Mouse (Mus musculus) layer of hippocampus, adult 9-10 months (tissue): Measurements from ENCODE around the gene Chd3.

Experiments used
- DNase-seq: peaks from one replicate; pipeline ENCODE4 v3.0.0; 2022; ENCODE audit warnings: low spot score

Chd3 gene

DNA sequence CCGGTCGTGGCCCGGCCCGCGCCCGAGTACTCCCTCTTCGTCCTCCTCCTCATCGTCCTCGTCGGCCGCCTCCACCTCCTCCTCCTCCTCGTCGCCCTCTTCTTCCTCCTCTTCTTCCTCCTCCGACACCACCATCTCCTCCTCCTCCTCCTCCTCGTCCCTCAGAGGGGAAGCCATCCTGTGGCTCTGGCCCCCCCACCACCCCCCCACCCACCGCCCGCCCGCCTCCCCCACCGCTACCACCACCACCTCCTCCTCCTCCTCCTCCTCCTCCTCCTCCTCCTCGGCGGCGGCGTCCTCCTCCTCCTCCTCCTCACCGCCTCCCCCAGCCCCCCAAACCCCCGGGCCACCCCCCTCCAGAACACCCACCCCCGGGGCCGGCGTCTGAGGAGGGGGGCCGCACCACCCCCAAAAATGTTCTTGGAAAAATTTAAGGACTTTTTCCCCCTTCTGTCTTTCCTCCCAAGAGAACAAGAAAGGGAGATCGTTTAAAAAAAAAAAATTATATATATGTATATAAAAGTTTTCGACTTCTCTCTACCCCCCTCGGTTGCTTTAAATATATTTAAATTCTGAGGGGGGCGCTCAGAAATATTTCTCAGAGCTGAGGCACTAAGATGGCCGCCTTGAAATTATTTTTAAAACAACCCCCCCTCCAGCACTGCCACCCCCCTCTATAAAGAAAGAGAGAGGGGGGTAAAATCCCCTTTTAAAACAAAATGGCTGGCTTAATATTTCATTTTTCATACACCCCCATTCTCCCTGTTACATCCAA, at the start of gene Chd3:
Gene Chd3, minus strand, starts transcription at position 192 of the 775 bp plus-strand sequence.
- no peak for DNase-seq

DNA sequence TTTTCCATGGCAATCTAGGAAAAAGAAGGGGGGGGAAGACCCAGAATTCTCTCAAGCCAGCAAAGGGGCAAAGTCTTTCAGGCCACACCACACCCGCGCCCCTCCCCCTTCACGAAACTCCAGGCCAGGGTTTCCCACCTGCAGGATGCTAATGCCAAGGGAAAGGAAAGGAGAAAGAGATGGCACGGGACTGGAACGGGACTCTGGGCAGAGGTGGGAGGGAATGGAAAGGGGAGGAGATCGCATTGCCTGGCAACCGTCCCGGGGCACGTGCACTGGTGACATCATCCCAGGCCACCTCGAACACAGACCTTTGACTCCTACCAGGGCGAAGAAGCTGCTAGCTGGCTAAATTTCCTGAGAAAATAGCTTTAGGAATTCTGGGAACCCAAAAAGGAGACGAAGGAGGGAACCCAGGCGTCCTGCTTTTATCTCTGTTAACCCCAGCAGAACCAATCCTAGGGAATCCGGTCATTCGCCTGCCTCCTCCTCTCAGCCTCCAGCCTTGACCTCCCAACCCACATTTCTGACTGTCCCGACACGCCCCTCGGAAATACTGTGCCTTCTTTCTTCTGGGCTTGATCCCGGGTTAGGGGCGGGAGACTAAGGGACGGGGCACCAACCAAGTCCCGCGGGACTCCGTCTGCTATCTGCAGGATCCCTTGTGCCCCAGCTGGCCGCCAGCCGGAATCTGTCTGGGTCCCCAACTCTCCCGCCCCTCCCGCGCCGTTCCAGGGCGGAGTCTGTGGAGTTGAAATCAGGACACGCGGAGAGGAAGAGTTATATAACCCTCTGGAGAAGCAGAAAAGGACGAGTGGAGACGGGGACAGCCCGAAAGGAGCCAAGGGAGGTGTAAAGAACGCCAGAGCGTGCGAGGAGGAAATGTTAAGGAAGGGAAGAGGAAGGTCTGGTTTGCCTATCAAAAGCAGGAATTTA, 48.5 kb upstream of the Chd3 start:
- peak; percentile 65 for DNase-seq

DNA sequence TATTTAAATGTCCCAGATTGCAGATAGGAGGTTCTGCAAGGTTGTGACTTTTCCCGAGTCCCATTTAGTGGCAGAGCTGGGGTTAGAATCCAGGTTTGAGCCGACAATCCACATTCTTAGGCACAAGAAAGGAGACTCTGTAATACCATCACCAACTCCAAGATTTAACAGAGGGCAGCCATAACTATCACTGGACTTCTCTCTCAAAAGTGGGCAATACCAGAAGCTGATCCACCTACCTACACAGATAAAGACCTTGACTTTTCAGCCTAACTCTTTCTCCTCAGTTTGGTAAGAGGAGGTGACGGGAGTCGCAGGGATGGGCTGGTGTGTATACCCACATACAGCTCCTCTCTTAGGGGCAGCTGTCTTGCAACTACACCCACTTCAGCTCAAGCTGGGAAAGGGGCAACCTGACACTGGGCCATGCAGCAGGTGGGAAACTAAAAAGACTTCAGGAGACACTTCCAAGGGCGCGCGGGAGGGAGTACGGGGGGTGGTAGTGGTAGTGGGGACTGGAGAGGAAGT, 47.8 kb upstream of the Chd3 start:
- DNase-seq, result no peak

- DNase-seq, result no peak
Measured at GRCm38 (mm10) chr11:69416509-69416908, 47.3 kb upstream of the Chd3 start.

DNA sequence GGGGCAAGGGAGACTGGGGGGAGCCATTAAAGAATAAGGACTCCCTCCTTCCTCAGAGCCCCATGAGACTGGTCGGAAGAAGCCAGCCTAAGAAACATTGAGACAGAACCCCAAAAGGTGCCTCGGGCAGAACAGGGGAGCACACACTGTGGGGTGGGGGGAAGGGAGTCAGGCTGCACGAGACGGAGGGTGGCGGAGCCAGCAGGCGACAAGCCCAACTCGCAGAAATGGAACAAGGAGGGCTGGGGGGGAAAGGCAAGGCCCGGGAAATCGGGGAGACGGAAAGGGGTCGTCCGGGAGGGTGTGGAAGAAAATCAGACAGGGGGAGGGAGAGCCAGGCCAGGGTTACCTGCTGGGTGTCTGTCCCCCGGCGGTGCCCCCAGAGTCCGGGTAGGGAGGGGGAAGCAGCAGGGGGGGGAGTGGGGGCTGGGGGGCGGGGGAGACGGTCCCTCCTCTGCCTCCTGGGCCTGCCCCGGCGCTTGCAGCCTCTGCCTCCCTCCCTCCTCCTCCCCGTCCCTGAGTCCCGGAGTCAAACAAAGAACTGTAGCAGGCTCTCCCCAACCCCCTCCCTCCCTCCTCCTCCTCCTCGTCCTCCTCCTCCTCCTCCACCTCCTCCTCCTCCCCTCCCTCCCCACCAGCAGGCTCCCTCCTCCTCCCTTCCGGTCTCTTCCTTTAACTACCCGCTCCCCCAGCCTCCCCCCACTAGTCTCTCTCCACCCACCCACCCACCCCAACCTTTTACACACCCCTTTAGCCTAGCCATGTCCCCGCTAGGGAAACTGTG, 46.7 kb upstream of the Chd3 start:
- DNase-seq, result no peak

DNA sequence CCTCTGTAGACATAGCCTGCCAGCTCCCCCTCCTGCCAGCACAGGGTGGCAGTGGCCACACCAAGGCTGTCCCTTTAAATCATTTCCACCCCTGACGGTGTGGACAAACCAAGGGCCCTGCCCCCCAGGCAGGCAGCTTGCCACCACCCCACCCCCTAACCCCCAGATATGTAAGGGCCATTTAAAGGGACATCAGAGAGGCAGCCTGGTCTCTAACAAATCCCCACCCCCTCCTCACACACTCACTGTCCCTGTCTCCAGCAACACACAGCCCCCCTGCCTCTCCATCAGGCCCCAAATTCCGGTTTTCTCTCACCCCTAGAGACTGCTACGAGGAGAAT, 46.1 kb upstream of the Chd3 start:
- no peak for DNase-seq

GRCm38 (mm10) chr11:69414421-69415326, 45.5 kb upstream of the Chd3 start:
- no peak for DNase-seq

GRCm38 (mm10) chr11:69413221-69414181, 44.3 kb upstream of the Chd3 start, which contains the start of gene Kdm6b:
Gene Kdm6b, minus strand, starts transcription at chr11:69413675.
- no peak for DNase-seq

DNA sequence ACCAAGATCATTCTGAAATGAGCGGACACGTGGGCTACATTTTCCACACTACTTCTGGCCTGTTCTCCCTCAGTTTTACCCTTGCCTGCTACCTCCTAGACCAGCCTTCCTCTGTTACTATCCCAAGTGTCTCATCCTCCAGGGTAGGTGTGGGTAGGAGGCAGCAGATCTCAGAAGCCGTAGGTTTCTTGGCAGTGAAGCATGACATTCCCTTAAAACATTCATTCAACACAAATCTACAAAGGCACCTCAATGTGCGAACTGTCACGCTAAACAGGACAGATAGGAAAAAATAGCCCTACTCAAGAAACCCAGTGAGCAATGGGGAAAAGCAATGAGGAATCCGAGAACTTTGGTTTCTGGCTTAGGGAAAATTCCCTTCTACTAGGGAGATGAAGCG, 43.3 kb upstream of the Chd3 start:
- DNase-seq, result no peak

GRCm38 (mm10) chr11:69411538-69412203, 42.5 kb upstream of the Chd3 start:
- DNase-seq, result no peak

DNA sequence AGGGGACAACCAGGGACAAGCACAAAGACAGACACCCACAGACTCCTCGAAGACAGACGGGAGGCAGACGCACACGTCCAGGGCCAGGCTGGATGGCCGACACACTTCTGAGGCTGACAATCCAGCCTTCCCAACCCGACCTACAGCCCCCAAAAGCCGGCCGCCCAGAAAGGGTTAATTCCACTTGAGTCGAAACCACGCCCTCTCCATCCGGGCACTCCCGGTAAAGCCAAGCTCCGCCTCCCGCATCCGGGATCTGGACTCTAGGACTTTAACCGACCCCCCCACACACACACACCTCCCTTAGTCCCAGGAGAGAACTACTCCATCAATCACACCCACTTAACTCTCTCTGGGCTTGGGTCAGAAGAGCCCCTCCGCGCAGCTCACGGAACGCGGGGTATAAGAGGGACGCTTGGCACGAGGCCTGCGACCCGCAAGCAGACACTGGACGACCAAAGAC, 41.9 kb upstream of the Chd3 start:
- peak; percentile 86 for DNase-seq

DNA sequence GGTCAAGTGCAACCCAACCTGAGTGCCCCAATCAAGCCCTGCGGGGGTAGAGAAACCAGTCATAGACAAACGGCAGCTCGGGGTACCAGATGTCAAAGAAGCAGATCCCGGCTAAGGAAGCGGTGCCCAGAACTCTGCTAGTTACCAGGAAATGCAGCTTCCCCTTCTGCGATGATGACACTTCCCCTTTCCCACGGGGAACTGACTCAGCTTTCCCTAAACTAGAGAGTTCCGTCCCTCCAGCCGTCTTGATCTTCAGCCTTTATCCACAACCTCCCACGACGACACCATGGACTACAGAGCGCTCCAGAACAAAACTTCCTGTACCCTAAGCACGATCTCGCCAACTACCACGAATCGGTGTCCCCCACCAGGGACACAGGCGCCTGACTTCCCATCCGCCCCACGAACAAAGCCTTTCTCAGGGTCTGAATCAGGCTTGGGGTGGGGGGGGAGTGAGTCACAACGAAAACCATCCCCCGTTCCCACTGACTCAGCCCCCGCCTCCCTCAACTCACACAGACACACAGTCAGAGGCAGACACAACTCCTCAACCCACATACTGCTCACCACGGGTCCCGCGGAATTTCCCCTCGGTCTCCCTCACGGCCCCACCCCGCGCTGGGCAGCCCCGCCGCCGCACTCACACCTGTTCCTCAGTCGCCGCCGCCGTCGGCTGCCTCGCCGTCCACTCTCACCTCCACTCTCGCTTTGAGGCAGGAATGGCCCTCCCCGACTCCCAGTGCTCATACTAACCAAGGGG, 41.3 kb upstream of the Chd3 start:
- DNase-seq, result no peak

DNA sequence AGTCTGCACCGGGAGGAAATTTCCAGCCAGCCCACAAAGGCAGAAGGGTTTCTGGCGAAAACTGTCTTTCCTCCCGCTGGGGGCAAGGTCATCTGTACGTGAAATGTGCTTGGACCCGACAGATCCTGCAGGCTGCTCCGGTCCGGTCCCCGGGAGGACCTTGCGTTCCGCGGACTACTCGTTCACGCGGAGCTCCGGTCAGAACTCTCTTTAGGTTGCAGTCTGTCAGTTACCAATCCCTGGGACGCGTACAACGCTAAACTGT, 40.8 kb upstream of the Chd3 start:
- no peak for DNase-seq

- DNase-seq, result no peak
Measured at GRCm38 (mm10) chr11:69409378-69410044, 40.3 kb upstream of the Chd3 start.

DNA sequence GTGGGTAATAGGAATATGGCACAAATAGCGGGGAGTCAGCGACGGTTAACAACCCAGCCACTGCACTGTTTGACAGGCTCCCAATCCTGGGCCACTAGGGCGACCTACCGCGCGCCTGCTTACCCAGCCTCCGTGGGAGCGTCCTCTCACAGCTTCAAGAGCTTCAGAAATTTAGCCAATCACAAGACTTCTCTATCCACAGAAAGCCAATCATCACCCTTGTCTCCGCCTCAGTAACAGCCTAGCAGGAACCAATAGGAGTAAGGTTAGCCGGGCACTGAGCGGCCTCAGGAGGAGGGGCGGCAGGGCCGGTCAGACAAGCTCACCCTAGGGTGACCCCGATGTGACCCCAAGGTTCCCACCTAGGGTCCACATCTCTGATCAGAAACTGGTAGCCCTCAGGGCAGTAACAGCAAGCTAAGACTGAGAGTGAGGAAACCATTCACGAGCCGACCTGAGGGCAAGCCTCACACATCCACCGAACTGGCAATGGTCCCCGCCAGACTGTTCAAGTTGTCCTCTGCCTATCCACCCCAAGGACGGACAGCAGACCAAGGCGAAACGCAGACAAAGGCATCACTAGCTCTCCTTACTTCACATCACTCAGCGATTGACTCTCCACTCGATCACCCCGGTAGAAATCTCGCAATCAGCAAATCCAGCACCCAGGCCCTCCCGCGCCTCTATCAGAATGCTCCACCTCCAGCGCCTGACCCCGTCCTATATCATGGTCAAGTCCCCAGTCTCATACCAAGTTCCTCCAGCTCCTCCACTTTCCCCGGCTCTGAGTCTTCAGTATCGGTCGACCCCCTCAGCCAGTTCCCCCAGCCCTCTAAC, 39.6 kb upstream of the Chd3 start:
- peak; percentile 80 for DNase-seq

DNA sequence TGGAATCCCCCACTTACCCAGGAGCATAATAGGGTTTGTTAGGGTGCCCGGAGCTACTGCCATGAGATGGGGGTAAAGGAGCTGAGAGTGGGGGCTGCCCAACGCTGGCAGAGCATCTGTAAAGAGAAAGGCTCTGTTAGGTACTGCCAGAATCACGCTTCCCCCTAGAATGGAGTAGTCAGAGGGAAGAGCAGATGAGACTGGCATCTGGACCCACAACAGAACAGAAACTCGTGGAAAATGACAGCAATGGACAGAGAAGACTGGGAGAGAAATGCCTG, 38.5 kb upstream of the Chd3 start:
- DNase-seq, result no peak
